Mouse (Mus musculus) megakaryocyte, embryonic 14.5 days (primary cell): Measurements from ENCODE around the gene Mlycd.

ENCODE experiments used
- FLI1 ChIP-seq: IDR thresholded peaks from 2 replicates; pipeline ENCODE4 v1.6.1; 2012; ENCODE audit warnings: low read length, inconsistent platforms, mixed read lengths
- GATA1 ChIP-seq: IDR thresholded peaks from 3 replicates; pipeline ENCODE4 v1.6.1; 2012; ENCODE audit warnings: mixed read lengths, low read length, inconsistent platforms, borderline replicate concordance

DNA sequence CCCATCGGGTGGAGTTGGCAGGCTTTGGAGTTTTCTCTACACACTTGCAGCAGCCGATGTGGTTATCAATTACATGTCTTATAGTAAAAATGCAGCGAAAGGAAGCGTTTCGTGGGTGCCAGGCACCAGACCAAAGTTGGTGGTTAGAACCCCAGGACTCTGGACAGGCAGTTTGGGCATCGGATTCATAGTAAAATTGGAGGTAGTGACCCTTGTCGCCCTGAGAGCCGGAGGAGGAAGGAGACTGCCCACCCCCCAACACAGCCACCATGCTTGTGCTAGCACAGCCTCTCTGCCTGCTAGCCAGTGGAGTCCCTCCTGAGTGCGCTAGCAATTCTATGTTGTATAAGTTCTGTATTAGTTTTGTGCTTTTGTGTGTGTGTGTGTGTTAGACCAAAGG is 3.9 kb downstream of the Mlycd start:
- TF ChIP-seq GATA1 (no peak), FLI1 (no peak)
